Mouse (Mus musculus): Measurements from ENCODE around the gene Prdm11.

Prdm11 gene

DNA sequence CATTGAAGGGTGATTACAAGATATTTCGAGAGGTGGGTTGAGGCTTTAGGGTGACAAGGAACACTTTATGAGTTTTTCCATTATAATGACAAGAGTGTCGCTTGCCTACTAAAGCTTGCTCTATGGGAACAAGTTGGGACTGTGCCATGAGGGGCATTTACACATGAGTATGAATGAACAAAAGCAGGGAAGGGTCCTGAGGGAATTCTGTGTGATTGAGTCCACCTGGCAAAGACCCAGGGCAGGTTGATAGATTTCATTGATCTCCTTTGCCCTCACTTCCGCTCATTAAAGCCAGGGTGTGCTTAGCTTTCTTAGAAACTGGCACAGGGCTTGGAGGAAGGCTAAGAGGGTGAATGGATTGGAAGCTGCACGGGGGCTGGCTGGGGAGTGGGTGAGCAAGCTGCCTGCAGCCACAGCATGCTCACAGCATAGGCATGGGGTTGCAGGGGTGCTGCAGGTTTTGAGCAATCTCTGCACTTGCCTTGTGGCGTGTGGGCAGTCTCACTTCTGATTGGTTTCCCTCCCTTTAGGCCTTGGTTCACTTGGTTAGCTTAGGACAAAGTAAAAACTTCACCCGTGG lies 121.2 kb downstream of the Prdm11 start:
- DNase-seq (ENCODE audit: low spot score), result no peak

DNA sequence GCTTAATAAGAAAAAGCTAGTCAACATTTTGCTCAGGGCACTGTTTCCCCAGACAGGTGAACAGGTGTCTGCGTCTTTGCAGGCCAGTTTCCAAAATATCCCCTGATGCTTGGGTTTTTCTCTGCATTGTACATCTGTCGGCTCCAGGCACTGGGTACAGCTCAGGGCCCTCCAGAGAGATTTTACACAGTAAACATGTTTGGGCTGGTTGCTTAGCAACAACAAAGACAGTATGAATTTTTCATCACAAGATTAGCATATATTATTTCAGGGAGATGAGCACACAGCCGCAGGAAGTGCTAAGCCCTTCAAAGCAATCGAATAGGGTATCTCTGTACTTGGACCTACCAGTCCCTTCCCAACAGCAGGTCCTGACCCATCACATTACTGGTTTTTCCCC lies 125.3 kb downstream of the Prdm11 start:
- no peak for DNase-seq (ENCODE audit: low spot score)

DNA sequence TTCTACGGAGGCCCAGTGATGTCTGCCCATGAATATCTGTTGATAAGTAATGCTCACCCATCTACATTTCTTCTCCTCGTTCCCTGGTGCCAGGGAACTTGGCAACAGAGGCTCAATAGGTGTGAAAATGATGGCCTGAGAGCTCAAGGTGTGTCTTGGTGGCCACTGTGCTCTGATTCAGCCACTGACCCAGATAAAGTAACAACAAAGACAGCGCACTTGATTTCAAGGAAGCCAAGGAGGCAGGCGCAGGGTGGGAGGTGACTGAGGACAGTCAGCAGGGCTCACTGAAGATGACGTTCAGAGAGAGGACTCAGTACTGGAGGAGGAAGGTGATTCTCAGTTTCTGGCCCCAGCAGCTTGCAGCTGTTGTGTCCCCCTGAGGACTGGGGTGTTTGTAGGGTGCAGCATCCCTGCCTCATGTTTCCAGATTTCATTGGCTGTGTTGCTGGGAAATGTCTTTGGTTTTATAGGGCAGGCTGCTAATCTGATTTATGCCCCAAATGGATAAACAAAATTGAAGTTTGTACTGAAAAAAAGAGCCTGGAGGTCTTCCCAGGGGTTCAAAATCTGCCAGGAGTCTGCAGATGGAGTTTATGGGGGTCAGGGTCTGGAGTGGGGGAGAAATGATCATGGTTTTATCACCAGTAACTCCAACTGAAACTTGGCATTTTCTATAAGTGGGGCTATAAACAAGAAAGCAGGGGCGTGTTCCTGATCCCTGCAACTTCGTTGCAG lies 128.4 kb downstream of the Prdm11 start:
- DNase-seq (ENCODE audit: low spot score), result no peak

DNA sequence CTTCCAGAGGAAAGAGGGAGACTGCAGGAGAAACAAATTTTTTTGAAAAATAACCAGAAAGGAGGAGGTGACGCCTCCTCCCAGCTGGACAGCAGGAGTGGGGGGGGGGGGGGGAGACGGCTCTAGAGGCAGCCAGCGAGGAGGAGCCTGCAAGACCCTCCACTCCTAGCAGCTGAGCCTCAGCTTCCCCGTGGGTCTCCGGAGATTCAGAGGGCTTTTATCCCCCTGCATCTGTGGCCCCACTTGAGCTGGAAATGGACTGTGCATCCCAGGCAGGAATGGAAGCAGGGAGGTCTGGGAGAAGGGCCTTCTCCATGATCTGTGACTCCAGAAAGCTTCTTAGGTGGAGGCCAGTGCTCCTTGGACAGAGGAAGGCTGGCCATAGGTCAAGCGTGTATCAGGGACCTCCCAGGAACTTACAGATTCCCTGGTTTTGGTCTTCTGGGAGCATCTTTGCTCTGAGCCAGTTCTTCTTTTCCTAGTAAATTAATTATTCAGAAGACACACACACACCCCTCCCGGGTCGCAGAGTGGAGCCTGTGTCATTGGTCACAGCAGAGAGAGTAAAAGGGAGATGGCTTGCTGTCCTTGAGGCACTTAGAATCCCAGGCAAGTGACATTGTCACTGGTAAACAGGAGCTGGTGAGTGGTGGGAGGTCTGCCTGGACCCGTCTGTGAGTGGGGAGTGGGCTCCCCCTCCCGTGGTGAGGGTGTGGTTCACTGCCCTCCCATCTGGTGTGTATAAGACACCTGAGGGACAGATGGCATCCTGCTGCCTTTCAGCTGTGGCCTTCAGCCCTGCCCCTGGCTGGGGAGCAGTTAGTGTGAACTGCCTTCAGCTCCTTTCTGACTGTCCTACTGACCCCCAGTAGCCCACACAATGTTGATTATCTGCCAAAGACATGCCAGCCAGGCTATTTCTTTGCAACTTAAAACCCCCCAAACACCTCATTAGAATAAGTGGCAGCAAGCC lies 130.0 kb downstream of the Prdm11 start:
- DNase-seq (ENCODE audit: low spot score), result no peak

All from left cerebral cortex, adult 11 months (tissue).